Mouse (Mus musculus) midbrain, embryonic 15.5 days (tissue): ENCODE measurements around the gene Cmtr1. TPM values are rescaled to one million over a fixed set of nuclear protein-coding genes. Genes with fewer than 3 reads are reported as not detected.

Experiments
- ATAC-seq: fragments of 200-750 bp; cut with Nextera tagmentation; replicated peaks from 2 replicates; pipeline ENCODE4 v1.8.0; 2017; ENCODE audit warnings: moderate TSS enrichment
- H3K27ac ChIP-seq: fragments of 300-500 bp; sonication (generic); 2 replicates; pipeline ENCODE4 v1.5.1; 2015; ENCODE audit warnings: mild to moderate bottlenecking, inconsistent platforms
- H3K27me3 ChIP-seq: fragments of 300-500 bp; sonication (generic); replicated peaks from 2 replicates; pipeline ENCODE4 v1.6.1; 2015; ENCODE audit warnings: inconsistent platforms
- H3K36me3 ChIP-seq: fragments of 300-500 bp; sonication (generic); replicated peaks from 2 replicates; pipeline ENCODE4 v1.6.1; 2015; ENCODE audit warnings: inconsistent platforms
- H3K4me1 ChIP-seq: fragments of 300-500 bp; sonication (generic); 2 replicates; pipeline ENCODE4 v1.6.1; 2015; ENCODE audit warnings: inconsistent platforms
- H3K4me2 ChIP-seq: fragments of 300-500 bp; sonication (generic); 2 replicates; pipeline ENCODE4 v1.6.1; 2015; ENCODE audit warnings: inconsistent platforms, mild to moderate bottlenecking, moderate library complexity
- H3K4me3 ChIP-seq: fragments of 300-500 bp; sonication (generic); 2 replicates; pipeline ENCODE4 v1.5.1; 2015; ENCODE audit warnings: mild to moderate bottlenecking, inconsistent platforms
- H3K9ac ChIP-seq: fragments of 300-500 bp; sonication (generic); 2 replicates; pipeline ENCODE4 v1.6.1; 2015; ENCODE audit warnings: mild to moderate bottlenecking, inconsistent platforms
- H3K9me3 ChIP-seq: fragments of 300-500 bp; sonication (generic); 2 replicates; pipeline ENCODE4 v1.6.1; 2016; ENCODE audit warnings: inconsistent platforms
- WGBS: fragments of 180-500 bp; shearing (Covaris S2); methylation state at CpG from one replicate; pipeline ENCODE4 v1.1.7; 2015; ENCODE audit warnings: mixed read lengths; 5-methylcytosine and 5-hydroxymethylcytosine counted together
- polyA plus RNA-seq: library from polyadenylated mRNA; unstranded; fragments of >200 nt; fragmentation: Nextera tagmentation; extraction: Ambion mirVana; gene quantifications from 2 replicates; pipeline ENCODE4 v1.2.1, GENCODE M21; 2015

Gene Cmtr1
- polyA plus RNA-seq, 1 experiment from 2014 or later, result 109 TPM

GRCm38 (mm10) chr17:29730510-29731265 lies 70.3 kb downstream of the Cmtr1 start:
- Histone ChIP-seq H3K4me2 (no peak overlapping the region), H3K27me3 (no peaks in the 10 kb centered on the region), H3K4me3 (no peak overlapping the region), H3K27ac (peak overlapping the region; percentile 77), H3K9me3 (no peaks in the 10 kb centered on the region), H3K4me1 (peaks cover 29% of the 10 kb centered on the region), H3K9ac (no peak overlapping the region), H3K36me3 (no peaks in the 10 kb centered on the region)
- ATAC-seq, result peak; percentile 66
- WGBS, result 17% methylated on average over 13 of the region's 13 CpGs

- Histone ChIP-seq H3K9ac (no peak overlapping the region), H3K4me1 (peaks cover 36% of the 10 kb centered on the region), H3K36me3 (no peaks in the 10 kb centered on the region), H3K4me3 (no peak overlapping the region), H3K4me2 (no peak overlapping the region), H3K9me3 (no peaks in the 10 kb centered on the region), H3K27ac (peak overlapping the region; percentile 77), H3K27me3 (no peaks in the 10 kb centered on the region)
- no peak for ATAC-seq
- 21% methylated on average over 11 of the region's 12 CpGs for WGBS
These were observed 71.0 kb downstream of the Cmtr1 start for GRCm38 (mm10) chr17:29731266-29731952.

GRCm38 (mm10) chr17:29731953-29732325 lies 71.5 kb downstream of the Cmtr1 start:
- Histone ChIP-seq H3K9ac (no peak overlapping the region), H3K4me1 (peaks cover 40% of the 10 kb centered on the region), H3K4me3 (no peak overlapping the region), H3K27me3 (no peaks in the 10 kb centered on the region), H3K36me3 (no peaks in the 10 kb centered on the region), H3K4me2 (no peak overlapping the region), H3K9me3 (no peaks in the 10 kb centered on the region), H3K27ac (peak overlapping the region; percentile 77)
- 21% methylated on average over 6 of the region's 6 CpGs for WGBS
- no peak for ATAC-seq

- Histone ChIP-seq H3K27me3 (no peaks in the 10 kb centered on the region), H3K4me3 (no peak overlapping the region), H3K36me3 (no peaks in the 10 kb centered on the region), H3K27ac (no peak overlapping the region), H3K4me1 (peaks cover 44% of the 10 kb centered on the region), H3K9me3 (no peaks in the 10 kb centered on the region), H3K4me2 (no peak overlapping the region), H3K9ac (no peak overlapping the region)
- WGBS, result 83% methylated on average over 2 of the region's 2 CpGs
- no peak for ATAC-seq
These were observed 72.1 kb downstream of the Cmtr1 start for GRCm38 (mm10) chr17:29732522-29732921.

GRCm38 (mm10) chr17:29736448-29737014 lies 76.1 kb downstream of the Cmtr1 start:
- Histone ChIP-seq H3K4me3 (no peak overlapping the region), H3K4me2 (no peak overlapping the region), H3K27ac (peak overlapping the region; percentile 77), H3K9ac (peak overlapping the region; percentile 1; the same call in 1 of the 2 replicates), H3K4me1 (peaks cover 44% of the 10 kb centered on the region), H3K27me3 (no peaks in the 10 kb centered on the region), H3K36me3 (no peaks in the 10 kb centered on the region), H3K9me3 (no peaks in the 10 kb centered on the region)
- ATAC-seq, result peak; percentile 67
- WGBS, result 11% methylated on average over 15 of the region's 15 CpGs

- no peaks in the 10 kb centered on the region for H3K9me3 ChIP-seq
- H3K4me2 ChIP-seq, result peak overlapping the region; percentile 4; the same call in 1 of the 2 replicates
- WGBS, result 29% methylated on average over 22 of the region's 22 CpGs
- peak; percentile 60; the same call in 1 of the 2 replicates for ATAC-seq
- H3K4me3 ChIP-seq, result no peak overlapping the region
- H3K27me3 ChIP-seq, result no peaks in the 10 kb centered on the region
- no peak overlapping the region for H3K9ac ChIP-seq
- no peaks in the 10 kb centered on the region for H3K36me3 ChIP-seq
- H3K27ac ChIP-seq, result peak overlapping the region; percentile 77
- peaks cover 36% of the 10 kb centered on the region for H3K4me1 ChIP-seq
These were observed 77.7 kb downstream of the Cmtr1 start for GRCm38 (mm10) chr17:29737849-29738804.

- whole genome bisulfite sequencing, result 44% methylated on average over 6 of the region's 6 CpGs
- Histone ChIP-seq H3K4me3 (no peak overlapping the region), H3K27me3 (no peaks in the 10 kb centered on the region), H3K9me3 (no peaks in the 10 kb centered on the region), H3K27ac (no peak overlapping the region), H3K4me1 (peaks cover 39% of the 10 kb centered on the region), H3K9ac (no peak overlapping the region), H3K4me2 (no peak overlapping the region), H3K36me3 (no peaks in the 10 kb centered on the region)
- no peak for ATAC-seq
These were observed 87.1 kb downstream of the Cmtr1 start for GRCm38 (mm10) chr17:29747466-29747865.

- no peaks in the 10 kb centered on the region for H3K9me3 ChIP-seq
- H3K27ac ChIP-seq, result no peak overlapping the region
- H3K9ac ChIP-seq, result no peak overlapping the region
- H3K4me2 ChIP-seq, result no peak overlapping the region
- 47% methylated on average over 4 of the region's 4 CpGs for WGBS
- H3K4me3 ChIP-seq, result no peak overlapping the region
- no peaks in the 10 kb centered on the region for H3K36me3 ChIP-seq
- peaks cover 18% of the 10 kb centered on the region for H3K4me1 ChIP-seq
- no peak for ATAC-seq
- no peaks in the 10 kb centered on the region for H3K27me3 ChIP-seq
These were observed 94.1 kb downstream of the Cmtr1 start for GRCm38 (mm10) chr17:29754510-29754909.

Other genes with a start within 250 kb of the Cmtr1 start
- 10.3 and 10.9 TPM in 2 replicates for gene Pim1, start 169.8 kb upstream of the Cmtr1 start, polyA plus RNA-seq
- not detected in 2 replicates for gene Gm17657, start 111.0 kb upstream of the Cmtr1 start, polyA plus RNA-seq
- gene Tbc1d22b, start 110.8 kb upstream of the Cmtr1 start, polyA plus RNA-seq, result 29.9 and 31.0 TPM in 2 replicates
- 1.5 and 1.7 TPM in 2 replicates for gene Tmem217, start 108.2 kb upstream of the Cmtr1 start, polyA plus RNA-seq
- gene Rnf8, start 45.8 kb upstream of the Cmtr1 start, polyA plus RNA-seq, result 85.6 and 88.0 TPM in 2 replicates
- 1.8 and 2.2 TPM in 2 replicates for gene Gm28043, start 45.7 kb upstream of the Cmtr1 start, polyA plus RNA-seq
- gene Ccdc167, start 56.4 kb downstream of the Cmtr1 start, polyA plus RNA-seq, result 9.3 and 10.4 TPM in 2 replicates